Mouse (Mus musculus): ENCODE data around the gene Nagpa. TPM values are rescaled to one million over a fixed set of nuclear protein-coding genes. Genes with fewer than 3 reads are reported as not detected.

Nagpa gene
- polyA plus RNA-seq, 1 experiment, result 11.4 TPM

GRCm38 (mm10) chr16:5186234-5186633 is 17.6 kb downstream of the Nagpa start:
- H3K27me3 ChIP-seq (ENCODE audit: control insufficient read depth, insufficient read depth, low read length), result no peaks in the 10 kb centered on the region
- TF ChIP-seq POLR2A (IDR thresholded peaks at IDR 0.05; ENCODE audit: control insufficient read depth, low read depth, low read length) (no peak), CTCF (IDR thresholded peaks at IDR 0.05; ENCODE audit: control insufficient read depth, insufficient read depth, insufficient replicate concordance, low read depth, low read length) (no peak)
- no peaks in the 10 kb centered on the region for H3K36me3 ChIP-seq (ENCODE audit: control insufficient read depth, insufficient read depth, low read length)
- no peak overlapping the region for H3K4me3 ChIP-seq (ENCODE audit: control insufficient read depth, low read depth, low read length)
- H3K4me1 ChIP-seq (ENCODE audit: control insufficient read depth, insufficient read depth, low read length), result peaks cover 2% of the 10 kb centered on the region; the same call in 1 of the 2 replicates
- no peak overlapping the region for H3K27ac ChIP-seq (ENCODE audit: control insufficient read depth, insufficient read depth, low read depth, low read length)

- Histone ChIP-seq H3K27ac (ENCODE audit: control insufficient read depth, insufficient read depth, low read depth, low read length) (no peak overlapping the region), H3K36me3 (ENCODE audit: control insufficient read depth, insufficient read depth, low read length) (no peaks in the 10 kb centered on the region), H3K4me3 (ENCODE audit: control insufficient read depth, low read depth, low read length) (no peak overlapping the region), H3K4me1 (ENCODE audit: control insufficient read depth, insufficient read depth, low read length) (peaks cover 2% of the 10 kb centered on the region; the same call in 1 of the 2 replicates), H3K27me3 (ENCODE audit: control insufficient read depth, insufficient read depth, low read length) (no peaks in the 10 kb centered on the region)
- no peak for TF ChIP-seq CTCF (IDR thresholded peaks at IDR 0.05; ENCODE audit: control insufficient read depth, insufficient read depth, insufficient replicate concordance, low read depth, low read length)
- TF ChIP-seq POLR2A (IDR thresholded peaks at IDR 0.05; ENCODE audit: control insufficient read depth, low read depth, low read length), result no peak
Measured at GRCm38 (mm10) chr16:5185691-5186090, 18.1 kb downstream of the Nagpa start.

- Histone ChIP-seq H3K36me3 (ENCODE audit: control insufficient read depth, insufficient read depth, low read length) (no peaks in the 10 kb centered on the region), H3K4me3 (ENCODE audit: control insufficient read depth, low read depth, low read length) (no peak overlapping the region), H3K27ac (ENCODE audit: control insufficient read depth, insufficient read depth, low read depth, low read length) (no peak overlapping the region), H3K4me1 (ENCODE audit: control insufficient read depth, insufficient read depth, low read length) (peaks cover 2% of the 10 kb centered on the region; the same call in 1 of the 2 replicates), H3K27me3 (ENCODE audit: control insufficient read depth, insufficient read depth, low read length) (no peaks in the 10 kb centered on the region)
- no peak for TF ChIP-seq CTCF (IDR thresholded peaks at IDR 0.05; ENCODE audit: control insufficient read depth, insufficient read depth, insufficient replicate concordance, low read depth, low read length)
- TF ChIP-seq POLR2A (IDR thresholded peaks at IDR 0.05; ENCODE audit: control insufficient read depth, low read depth, low read length), result no peak
Measured at GRCm38 (mm10) chr16:5184956-5185355, 18.9 kb downstream of the Nagpa start.

- Histone ChIP-seq H3K36me3 (ENCODE audit: control insufficient read depth, insufficient read depth, low read length) (no peaks in the 10 kb centered on the region), H3K27ac (ENCODE audit: control insufficient read depth, insufficient read depth, low read depth, low read length) (no peak overlapping the region), H3K4me1 (ENCODE audit: control insufficient read depth, insufficient read depth, low read length) (0 out of 2 replicates have a peak, but pooled peaks cover under 1% of the 10 kb centered on the region), H3K4me3 (ENCODE audit: control insufficient read depth, low read depth, low read length) (no peak overlapping the region), H3K27me3 (ENCODE audit: control insufficient read depth, insufficient read depth, low read length) (no peaks in the 10 kb centered on the region)
- TF ChIP-seq CTCF (IDR thresholded peaks at IDR 0.05; ENCODE audit: control insufficient read depth, insufficient read depth, insufficient replicate concordance, low read depth, low read length) (no peak), POLR2A (IDR thresholded peaks at IDR 0.05; ENCODE audit: control insufficient read depth, low read depth, low read length) (no peak)
Measured at GRCm38 (mm10) chr16:5184101-5184500, 19.7 kb downstream of the Nagpa start.

GRCm38 (mm10) chr16:5183310-5183975 is 20.4 kb downstream of the Nagpa start:
- H3K27me3 ChIP-seq (ENCODE audit: control insufficient read depth, insufficient read depth, low read length), result no peaks in the 10 kb centered on the region
- TF ChIP-seq CTCF (IDR thresholded peaks at IDR 0.05; ENCODE audit: control insufficient read depth, insufficient read depth, insufficient replicate concordance, low read depth, low read length), result no peak
- H3K27ac ChIP-seq (ENCODE audit: control insufficient read depth, insufficient read depth, low read depth, low read length), result no peak overlapping the region
- H3K4me3 ChIP-seq (ENCODE audit: control insufficient read depth, low read depth, low read length), result no peak overlapping the region
- no peaks in the 10 kb centered on the region for H3K36me3 ChIP-seq (ENCODE audit: control insufficient read depth, insufficient read depth, low read length)
- H3K4me1 ChIP-seq (ENCODE audit: control insufficient read depth, insufficient read depth, low read length), result no peaks in the 10 kb centered on the region

- Histone ChIP-seq H3K4me3 (ENCODE audit: control insufficient read depth, low read depth, low read length) (no peak overlapping the region), H3K27me3 (ENCODE audit: control insufficient read depth, insufficient read depth, low read length) (no peaks in the 10 kb centered on the region), H3K4me1 (ENCODE audit: control insufficient read depth, insufficient read depth, low read length) (no peaks in the 10 kb centered on the region), H3K36me3 (ENCODE audit: control insufficient read depth, insufficient read depth, low read length) (no peaks in the 10 kb centered on the region), H3K27ac (ENCODE audit: control insufficient read depth, insufficient read depth, low read depth, low read length) (no peak overlapping the region)
- TF ChIP-seq CTCF (IDR thresholded peaks at IDR 0.05; ENCODE audit: control insufficient read depth, insufficient read depth, insufficient replicate concordance, low read depth, low read length) (no peak), POLR2A (IDR thresholded peaks at IDR 0.05; ENCODE audit: control insufficient read depth, low read depth, low read length) (no peak)
Measured at GRCm38 (mm10) chr16:5172636-5173035, 31.2 kb downstream of the Nagpa start.

- Histone ChIP-seq H3K27ac (ENCODE audit: control insufficient read depth, insufficient read depth, low read depth, low read length) (no peak overlapping the region), H3K36me3 (ENCODE audit: control insufficient read depth, insufficient read depth, low read length) (no peaks in the 10 kb centered on the region), H3K4me3 (ENCODE audit: control insufficient read depth, low read depth, low read length) (no peak overlapping the region), H3K27me3 (ENCODE audit: control insufficient read depth, insufficient read depth, low read length) (no peaks in the 10 kb centered on the region), H3K4me1 (ENCODE audit: control insufficient read depth, insufficient read depth, low read length) (no peaks in the 10 kb centered on the region)
- no peak for TF ChIP-seq CTCF (IDR thresholded peaks at IDR 0.05; ENCODE audit: control insufficient read depth, insufficient read depth, insufficient replicate concordance, low read depth, low read length)
- TF ChIP-seq POLR2A (IDR thresholded peaks at IDR 0.05; ENCODE audit: control insufficient read depth, low read depth, low read length), result no peak
Measured at GRCm38 (mm10) chr16:5168829-5169228, 35.0 kb downstream of the Nagpa start.
